Mouse (Mus musculus) ES-Bruce4 (cell line): ENCODE results near the gene Gadd45b. TPM values are rescaled to one million over a fixed set of nuclear protein-coding genes. Genes with fewer than 3 reads are reported as not detected.

ENCODE experiments used
- H3K27ac ChIP-seq: 2 replicates; pipeline ENCODE4 v1.5.1; 2012; ENCODE audit warnings: low read length, inconsistent platforms; ENCODE audit not compliant: insufficient read depth
- H3K27me3 ChIP-seq: 2 replicates; pipeline ENCODE4 v1.6.1; 2012; ENCODE audit warnings: mild to moderate bottlenecking, low read length, inconsistent platforms; ENCODE audit not compliant: control insufficient read depth, poor library complexity, insufficient read depth, severe bottlenecking
- H3K36me3 ChIP-seq: 2 replicates; pipeline ENCODE4 v1.6.1; 2012; ENCODE audit warnings: inconsistent platforms, mild to moderate bottlenecking, low read length, moderate library complexity; ENCODE audit not compliant: control insufficient read depth, poor library complexity, insufficient read depth, severe bottlenecking
- H3K4me1 ChIP-seq: one replicate; pipeline ENCODE4 v1.8.1; 2011; ENCODE audit warnings: low read length; ENCODE audit not compliant: control insufficient read depth, insufficient read depth
- H3K4me3 ChIP-seq: 2 replicates; pipeline ENCODE4 v1.5.1; 2011; ENCODE audit warnings: low read depth, mild to moderate bottlenecking, low read length
- H3K9ac ChIP-seq: 2 replicates; pipeline ENCODE4 v1.6.1; 2012; ENCODE audit warnings: low read depth, mild to moderate bottlenecking, inconsistent platforms; ENCODE audit not compliant: poor library complexity, severe bottlenecking
- H3K9me3 ChIP-seq: replicated peaks from 2 replicates; pipeline ENCODE4 v1.6.1; 2012; ENCODE audit warnings: mild to moderate bottlenecking, low read length, inconsistent platforms; ENCODE audit not compliant: control insufficient read depth, poor library complexity, insufficient read depth, severe bottlenecking
- CTCF ChIP-seq: IDR thresholded peaks from one replicate; pipeline ENCODE4 v1.8.1; 2011; ENCODE audit warnings: low read depth, low read length
- EP300 ChIP-seq: IDR thresholded peaks from 2 replicates; pipeline ENCODE4 v1.6.1; 2011; ENCODE audit warnings: low read depth, low read length; ENCODE audit not compliant: insufficient read depth
- POLR2A ChIP-seq: IDR thresholded peaks from one replicate; pipeline ENCODE4 v1.8.1; 2011; ENCODE audit warnings: low read length; ENCODE audit not compliant: insufficient read depth
- polyA plus RNA-seq: library from polyadenylated mRNA; stranded (reverse); fragments of >200 nt; gene quantifications from 2 replicates; pipeline ENCODE4 v1.2.4, GENCODE M21; 2011; ENCODE audit warnings: low read depth; ENCODE audit not compliant: missing spikeins, insufficient read depth, insufficient read length

Gadd45b gene
- polyA plus RNA-seq, 1 experiment, result 80.7 TPM

- no peaks in the 10 kb centered on the region for H3K36me3 ChIP-seq
These were observed 29.3 kb upstream of the Gadd45b start, which contains the start of gene Timm13 for GRCm38 (mm10) chr10:80900318-80901247. Gene Timm13 (minus strand): TSS chr10:80900969.

GRCm38 (mm10) chr10:80901409-80902272, 28.2 kb upstream of the Gadd45b start:
- H3K4me1 ChIP-seq, result peaks cover 2% of the 10 kb centered on the region
- TF ChIP-seq EP300 (no peak), POLR2A (no peak), CTCF (no peak)
- no peak overlapping the region for H3K27ac ChIP-seq
- no peak overlapping the region for H3K9ac ChIP-seq
- H3K27me3 ChIP-seq, result no peaks in the 10 kb centered on the region
- no peak overlapping the region for H3K4me3 ChIP-seq
- no peaks in the 10 kb centered on the region for H3K9me3 ChIP-seq
- no peaks in the 10 kb centered on the region for H3K36me3 ChIP-seq

More at GRCm38 (mm10) chr10:80900318-80901247, 29.3 kb upstream of the Gadd45b start, which contains the start of gene Timm13:
- no peaks in the 10 kb centered on the region for H3K27me3 ChIP-seq
- peaks cover 2% of the 10 kb centered on the region for H3K4me1 ChIP-seq
- no peaks in the 10 kb centered on the region for H3K9me3 ChIP-seq
- H3K27ac ChIP-seq, result peak within 1 kb of the TSS; percentile 6
- H3K9ac ChIP-seq, result peak within 1 kb of the TSS; percentile 67
- TF ChIP-seq EP300 (no peak), CTCF (no peak), POLR2A (no peak)
- peak within 1 kb of the TSS; percentile 68 for H3K4me3 ChIP-seq

GRCm38 (mm10) chr10:80902273-80902940, 27.5 kb upstream of the Gadd45b start:
- Histone ChIP-seq H3K4me1 (peaks cover 2% of the 10 kb centered on the region), H3K36me3 (no peaks in the 10 kb centered on the region), H3K9me3 (no peaks in the 10 kb centered on the region), H3K27ac (no peak overlapping the region), H3K4me3 (no peak overlapping the region), H3K27me3 (no peaks in the 10 kb centered on the region), H3K9ac (no peak overlapping the region)
- TF ChIP-seq POLR2A (no peak), EP300 (no peak), CTCF (no peak)

- H3K4me3 ChIP-seq, result no peak overlapping the region
- H3K9ac ChIP-seq, result no peak overlapping the region
- H3K36me3 ChIP-seq, result no peaks in the 10 kb centered on the region
These were observed 26.6 kb upstream of the Gadd45b start for GRCm38 (mm10) chr10:80903282-80903681.

GRCm38 (mm10) chr10:80904004-80904693, 25.7 kb upstream of the Gadd45b start:
- H3K4me3 ChIP-seq, result no peak overlapping the region
- no peak overlapping the region for H3K9ac ChIP-seq
- no peaks in the 10 kb centered on the region for H3K27me3 ChIP-seq
- TF ChIP-seq CTCF, result no peak
- TF ChIP-seq EP300, result no peak
- TF ChIP-seq POLR2A, result no peak
- H3K36me3 ChIP-seq, result peaks cover 3% of the 10 kb centered on the region
- no peak overlapping the region for H3K27ac ChIP-seq
- no peaks in the 10 kb centered on the region for H3K4me1 ChIP-seq
- H3K9me3 ChIP-seq, result no peaks in the 10 kb centered on the region

More at GRCm38 (mm10) chr10:80903282-80903681, 26.6 kb upstream of the Gadd45b start:
- Histone ChIP-seq H3K27ac (no peak overlapping the region), H3K4me1 (peaks cover 2% of the 10 kb centered on the region), H3K27me3 (no peaks in the 10 kb centered on the region), H3K9me3 (no peaks in the 10 kb centered on the region)
- TF ChIP-seq POLR2A (no peak), CTCF (no peak), EP300 (no peak)
